Mouse (Mus musculus) C2C12 (cell line): Measurements from ENCODE around the gene Ghr. TPM values are rescaled to one million over a fixed set of nuclear protein-coding genes. Genes with fewer than 3 reads are reported as not detected.

ENCODE experiments used
- H3K27me3 ChIP-seq: one replicate; pipeline ENCODE4 v1.6.1; 2011; ENCODE audit not compliant: control insufficient read depth, insufficient read depth, insufficient read length
- H3K36me3 ChIP-seq: one replicate; pipeline ENCODE4 v1.6.1; 2011; ENCODE audit not compliant: control insufficient read depth, insufficient read depth
- H3K4me3 ChIP-seq: one replicate; pipeline ENCODE4 v1.5.1; 2011; ENCODE audit warnings: mild to moderate bottlenecking, control low read depth; ENCODE audit not compliant: poor library complexity, insufficient read depth, severe bottlenecking
- H3K79me2 ChIP-seq: one replicate; pipeline ENCODE4 v1.6.1; 2011; ENCODE audit not compliant: control insufficient read depth, insufficient read depth
- H3K79me3 ChIP-seq: one replicate; pipeline ENCODE4 v1.6.1; 2011; ENCODE audit warnings: low read depth, control low read depth
- H3ac ChIP-seq: one replicate; pipeline ENCODE3; 2011; ENCODE audit warnings: low read depth; ENCODE audit not compliant: control insufficient read depth, insufficient read length
- CEBPB ChIP-seq: IDR thresholded peaks from one replicate; pipeline ENCODE4 v1.6.1; 2011; ENCODE audit warnings: low read depth, mild to moderate bottlenecking, control low read depth, moderate library complexity
- CTCF ChIP-seq: IDR thresholded peaks from one replicate; pipeline ENCODE4 v1.5.1; 2011; ENCODE audit not compliant: control insufficient read depth, insufficient read depth, insufficient read length
- FOSL1 ChIP-seq: IDR thresholded peaks from one replicate; pipeline ENCODE4 v1.8.0; 2011; ENCODE audit warnings: mild to moderate bottlenecking, low read length; ENCODE audit not compliant: poor library complexity, insufficient read depth, severe bottlenecking
- MAX ChIP-seq: IDR thresholded peaks from one replicate; pipeline ENCODE4 v1.6.1; 2011; ENCODE audit warnings: mild to moderate bottlenecking, control low read depth
- MYOD1 ChIP-seq: IDR thresholded peaks from one replicate; pipeline ENCODE4 v1.6.1; 2011; ENCODE audit warnings: low read depth; ENCODE audit not compliant: control insufficient read depth, insufficient read length
- MYOG ChIP-seq: IDR thresholded peaks from one replicate; pipeline ENCODE4 v1.6.1; 2011; ENCODE audit not compliant: control insufficient read depth, insufficient read length; ENCODE audit errors: extremely low read depth
- USF1 ChIP-seq: IDR thresholded peaks from one replicate; pipeline ENCODE4 v1.6.1; 2011; ENCODE audit warnings: low read depth, mild to moderate bottlenecking, control low read depth, moderate library complexity
- polyA plus RNA-seq: library from polyadenylated mRNA; unstranded; fragments of >200 nt; fragmentation: generic; extraction: Trizol; gene quantifications from one replicate; pipeline ENCODE4 v1.2.1, GENCODE M21; 2012; ENCODE audit warnings: missing spikeins

Ghr gene
- polyA plus RNA-seq, 1 experiment, result 10.6 TPM

DNA sequence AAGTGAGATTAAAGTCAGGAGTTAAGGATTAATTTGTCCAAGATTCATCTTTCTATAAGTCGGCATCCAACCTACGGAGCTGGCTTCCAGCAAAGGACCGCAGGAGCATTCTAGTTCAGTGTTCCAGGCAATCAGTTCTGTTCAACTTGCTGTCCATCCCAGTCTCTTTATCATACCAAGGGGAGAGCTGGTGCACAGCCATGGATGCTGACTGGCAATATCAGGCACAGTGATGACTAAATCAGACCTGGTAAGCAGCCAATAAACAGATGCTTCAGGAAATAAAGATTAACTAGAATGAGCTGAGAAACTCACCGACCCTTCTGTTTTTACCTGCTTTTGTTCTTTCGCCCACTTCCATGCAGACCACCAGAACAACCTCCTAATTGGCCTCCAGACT lies 154.3 kb downstream of the Ghr start:
- no peaks in the 10 kb centered on the region for H3K36me3 ChIP-seq
- H3K79me2 ChIP-seq, result no peaks in the 10 kb centered on the region
- no peaks in the 10 kb centered on the region for H3K79me3 ChIP-seq
- no peak overlapping the region for H3ac ChIP-seq
- no peak for TF ChIP-seq CEBPB
- H3K4me3 ChIP-seq, result no peak overlapping the region
- no peaks in the 10 kb centered on the region for H3K27me3 ChIP-seq

DNA sequence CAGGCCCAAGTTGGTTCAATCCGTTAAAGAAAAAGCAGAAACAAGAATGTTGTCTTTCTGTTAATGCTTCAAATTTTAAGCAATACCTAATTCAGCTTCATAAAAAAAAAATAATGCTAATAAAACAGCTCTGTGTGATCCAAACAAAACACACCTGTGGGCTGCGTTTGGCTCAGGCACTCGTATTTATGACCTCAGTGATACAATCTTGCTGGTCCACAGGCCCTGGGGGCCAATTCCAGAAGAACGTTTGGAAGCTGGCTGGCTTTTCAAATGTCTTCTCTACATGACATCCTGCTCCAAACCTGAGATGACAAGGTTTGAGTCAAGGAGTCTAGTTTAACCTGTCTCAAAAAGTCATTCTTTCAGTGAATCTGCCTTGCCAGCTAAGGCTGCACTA lies 156.9 kb downstream of the Ghr start:
- no peaks in the 10 kb centered on the region for H3K79me3 ChIP-seq
- H3K27me3 ChIP-seq, result no peaks in the 10 kb centered on the region
- no peaks in the 10 kb centered on the region for H3K36me3 ChIP-seq
- H3K79me2 ChIP-seq, result no peaks in the 10 kb centered on the region
- H3ac ChIP-seq, result no peak overlapping the region
- H3K4me3 ChIP-seq, result no peak overlapping the region
- TF ChIP-seq MYOD1 (no peak), FOSL1 (no peak), MAX (no peak), CEBPB (no peak), USF1 (no peak), MYOG (no peak), CTCF (no peak)

DNA sequence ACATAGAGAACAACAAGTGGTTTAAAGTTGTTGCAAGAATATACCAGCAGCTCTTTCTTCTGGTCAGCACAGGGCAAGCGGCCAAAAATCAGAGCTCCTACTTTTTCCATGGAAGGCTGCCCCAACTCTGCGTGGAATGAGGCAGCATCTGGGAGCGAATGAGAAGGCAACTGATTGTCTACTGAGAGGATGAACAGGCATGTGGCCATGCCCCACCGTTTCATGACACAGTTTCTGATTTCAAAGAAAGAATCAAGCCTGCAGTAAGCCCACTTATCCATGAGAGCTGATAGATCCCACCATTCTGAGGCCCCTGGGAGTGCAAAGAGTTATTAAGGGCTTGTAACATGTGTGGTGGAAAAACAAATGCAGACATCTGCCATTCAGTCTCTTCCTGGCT lies 160.1 kb downstream of the Ghr start:
- Histone ChIP-seq H3K79me2 (no peaks in the 10 kb centered on the region), H3K79me3 (no peaks in the 10 kb centered on the region), H3K27me3 (no peaks in the 10 kb centered on the region), H3ac (no peak overlapping the region), H3K36me3 (no peaks in the 10 kb centered on the region), H3K4me3 (no peak overlapping the region)
- no peak for TF ChIP-seq CTCF
- no peak for TF ChIP-seq MAX
- no peak for TF ChIP-seq MYOG

DNA sequence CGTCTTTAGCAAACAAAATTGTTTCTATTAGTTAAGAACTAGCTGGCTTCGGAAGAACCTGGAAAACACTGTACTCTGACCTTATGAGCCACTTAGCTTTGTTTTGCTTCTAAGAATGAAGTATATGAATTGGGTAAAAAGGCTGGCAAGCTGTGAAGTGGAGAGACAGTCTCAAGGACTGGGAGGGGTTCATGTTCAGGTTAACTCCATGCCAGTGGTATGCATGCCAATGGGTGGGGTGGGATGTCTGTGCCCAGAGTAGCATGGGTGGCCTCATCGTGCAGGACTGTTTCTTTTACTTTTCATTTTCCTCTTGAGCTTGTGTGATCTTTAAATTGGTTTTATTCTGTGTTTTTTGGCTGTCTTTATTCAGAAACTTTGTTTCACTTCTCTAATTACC lies 165.6 kb downstream of the Ghr start:
- TF ChIP-seq FOSL1 (no peak), MYOG (no peak), CEBPB (no peak), MAX (no peak), MYOD1 (no peak), USF1 (no peak), CTCF (no peak)
- Histone ChIP-seq H3ac (no peak overlapping the region), H3K36me3 (no peaks in the 10 kb centered on the region), H3K27me3 (no peaks in the 10 kb centered on the region), H3K79me3 (no peaks in the 10 kb centered on the region), H3K4me3 (no peak overlapping the region), H3K79me2 (no peaks in the 10 kb centered on the region)

- Histone ChIP-seq H3K36me3 (no peaks in the 10 kb centered on the region), H3ac (no peak overlapping the region), H3K79me2 (no peaks in the 10 kb centered on the region), H3K4me3 (no peak overlapping the region), H3K79me3 (no peaks in the 10 kb centered on the region), H3K27me3 (no peaks in the 10 kb centered on the region)
- TF ChIP-seq USF1, result no peak
- no peak for TF ChIP-seq MAX
- no peak for TF ChIP-seq MYOD1
- TF ChIP-seq FOSL1, result no peak
- TF ChIP-seq CTCF, result no peak
- TF ChIP-seq MYOG, result no peak
- no peak for TF ChIP-seq CEBPB
Measured at GRCm38 (mm10) chr15:3413103-3413502, 170.2 kb downstream of the Ghr start.

DNA sequence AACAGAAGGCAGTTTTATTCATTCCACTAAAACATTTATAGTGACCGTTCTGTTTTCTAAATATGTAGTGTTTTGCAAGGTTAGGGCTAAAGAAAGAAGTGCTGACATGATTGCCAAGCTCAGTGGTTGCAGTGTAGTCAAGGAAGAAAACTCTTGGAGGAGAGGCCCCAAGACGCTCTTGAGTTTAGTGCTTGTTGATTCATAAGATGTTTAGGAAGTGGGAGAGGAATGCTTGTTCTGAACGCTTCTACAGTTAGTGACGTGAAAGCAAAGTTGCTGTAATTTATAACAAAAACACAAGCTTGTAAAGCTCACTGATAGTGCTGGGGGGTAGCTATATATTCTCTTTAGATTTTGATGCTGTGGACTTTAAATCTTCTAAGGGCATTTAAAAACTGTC lies 174.8 kb downstream of the Ghr start:
- Histone ChIP-seq H3K79me3 (no peaks in the 10 kb centered on the region), H3K79me2 (no peaks in the 10 kb centered on the region), H3K36me3 (no peaks in the 10 kb centered on the region), H3K4me3 (no peak overlapping the region), H3ac (no peak overlapping the region), H3K27me3 (no peaks in the 10 kb centered on the region)
- TF ChIP-seq FOSL1 (no peak), MYOG (no peak), CTCF (no peak), MYOD1 (no peak), CEBPB (no peak), MAX (no peak), USF1 (no peak)

- TF ChIP-seq CTCF (no peak), CEBPB (no peak), MYOD1 (no peak), MAX (no peak), MYOG (no peak), FOSL1 (no peak), USF1 (no peak)
- Histone ChIP-seq H3ac (no peak overlapping the region), H3K27me3 (no peaks in the 10 kb centered on the region), H3K36me3 (no peaks in the 10 kb centered on the region), H3K79me3 (no peaks in the 10 kb centered on the region), H3K4me3 (no peak overlapping the region), H3K79me2 (no peaks in the 10 kb centered on the region)
Measured at GRCm38 (mm10) chr15:3399196-3399595, 184.1 kb downstream of the Ghr start.
